Mouse (Mus musculus) erythroblast, embryonic 14.5 days (primary cell): ENCODE measurements at regions not wholly inside any gene's neighbourhood (a gene's known extent, or its start where the extent isn't known, plus 50 kb on each side); places are given as distances from the start of the nearest gene placed in this dataset.

Source experiments
- GATA1 ChIP-seq: IDR thresholded peaks from 2 replicates; pipeline ENCODE4 v1.6.1; 2012; ENCODE audit warnings: low read length, inconsistent platforms, mixed read lengths
- TAL1 ChIP-seq: IDR thresholded peaks from 3 replicates; pipeline ENCODE4 v1.6.1; 2012; ENCODE audit warnings: low read length, inconsistent platforms, mixed read lengths

DNA sequence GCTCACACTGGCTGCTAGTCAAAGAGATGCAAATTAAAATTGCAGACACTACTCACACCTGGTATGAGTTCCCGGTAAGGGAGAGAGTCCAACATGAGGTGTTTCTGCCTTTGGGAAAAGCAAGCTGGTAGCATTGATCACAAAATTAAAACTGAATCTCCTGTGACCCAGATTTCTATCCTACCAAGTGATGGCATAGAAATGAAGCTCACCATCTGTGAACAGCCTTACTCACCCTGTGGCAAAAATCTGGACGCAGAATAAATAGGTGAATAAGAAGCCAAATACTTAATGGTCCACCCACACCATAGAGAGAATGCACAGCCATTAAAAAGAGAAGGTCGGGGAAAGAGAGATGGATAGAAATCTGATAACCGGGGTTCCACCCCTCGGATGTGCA is 169.4 kb upstream of the Castor2 start:
- TF ChIP-seq GATA1: no peak
- TF ChIP-seq TAL1: no peak
